Mouse (Mus musculus) midbrain, embryonic 14.5 days (tissue): ENCODE data around the gene Ssbp2. TPM values are rescaled to one million over a fixed set of nuclear protein-coding genes. Genes with fewer than 3 reads are reported as not detected.

ENCODE experiments used
- microRNA-seq: library from miRNA; unstranded; fragments of <30 nt; microRNA quantifications from one replicate; pipeline ENCODE4, GENCODE M21; 2016
- polyA plus RNA-seq: library from polyadenylated mRNA; unstranded; fragments of >200 nt; fragmentation: Nextera tagmentation; extraction: Ambion mirVana; gene quantifications from 2 replicates; pipeline ENCODE4 v1.2.1, GENCODE M21; 2014

The Ssbp2 gene
- polyA plus RNA-seq, 1 experiment from 2014 or later, result 283 TPM

Small RNA genes within 50 kb of the gene (microRNA-seq; reads per million reads assigned to microRNA genes)
- not detected for gene Gm27656

Other genes with a start within 250 kb of the Ssbp2 start
- 14.2 and 14.5 TPM in 2 replicates for gene Atg10, start 236.3 kb upstream of the Ssbp2 start, polyA plus RNA-seq